Mouse (Mus musculus) erythroblast, embryonic 14.5 days (primary cell): ENCODE measurements around the gene Primpol. TPM values are rescaled to one million over a fixed set of nuclear protein-coding genes. Genes with fewer than 3 reads are reported as not detected.

ENCODE experiments used
- H3K27me3 ChIP-seq: 2 replicates; pipeline ENCODE4 v1.6.1; 2012; ENCODE audit warnings: inconsistent platforms; ENCODE audit not compliant: control insufficient read depth
- H3K36me3 ChIP-seq: 2 replicates; pipeline ENCODE4 v1.6.1; 2012; ENCODE audit warnings: mild to moderate bottlenecking, inconsistent platforms; ENCODE audit not compliant: control insufficient read depth
- H3K4me1 ChIP-seq: 2 replicates; pipeline ENCODE4 v1.6.1; 2012; ENCODE audit warnings: inconsistent platforms; ENCODE audit not compliant: control insufficient read depth
- H3K4me3 ChIP-seq: replicated peaks from 2 replicates; pipeline ENCODE3; 2012; ENCODE audit warnings: moderate library complexity, mild to moderate bottlenecking, inconsistent platforms
- H3K9me3 ChIP-seq: 2 replicates; pipeline ENCODE4 v1.6.1; 2012; ENCODE audit warnings: low read length, inconsistent platforms, mixed read lengths; ENCODE audit not compliant: control insufficient read depth
- GATA1 ChIP-seq: IDR thresholded peaks from 2 replicates; pipeline ENCODE4 v1.6.1; 2012; ENCODE audit warnings: low read length, inconsistent platforms, mixed read lengths
- TAL1 ChIP-seq: IDR thresholded peaks from 3 replicates; pipeline ENCODE4 v1.6.1; 2012; ENCODE audit warnings: low read length, inconsistent platforms, mixed read lengths
- polyA plus RNA-seq: library from polyadenylated mRNA; stranded (reverse); fragments of >175 nt; gene quantifications from 2 replicates; pipeline ENCODE4 v1.2.3, GENCODE M21; 2012

Gene Primpol
- polyA plus RNA-seq, result 0.06 and 0.09 TPM in 2 replicates

DNA sequence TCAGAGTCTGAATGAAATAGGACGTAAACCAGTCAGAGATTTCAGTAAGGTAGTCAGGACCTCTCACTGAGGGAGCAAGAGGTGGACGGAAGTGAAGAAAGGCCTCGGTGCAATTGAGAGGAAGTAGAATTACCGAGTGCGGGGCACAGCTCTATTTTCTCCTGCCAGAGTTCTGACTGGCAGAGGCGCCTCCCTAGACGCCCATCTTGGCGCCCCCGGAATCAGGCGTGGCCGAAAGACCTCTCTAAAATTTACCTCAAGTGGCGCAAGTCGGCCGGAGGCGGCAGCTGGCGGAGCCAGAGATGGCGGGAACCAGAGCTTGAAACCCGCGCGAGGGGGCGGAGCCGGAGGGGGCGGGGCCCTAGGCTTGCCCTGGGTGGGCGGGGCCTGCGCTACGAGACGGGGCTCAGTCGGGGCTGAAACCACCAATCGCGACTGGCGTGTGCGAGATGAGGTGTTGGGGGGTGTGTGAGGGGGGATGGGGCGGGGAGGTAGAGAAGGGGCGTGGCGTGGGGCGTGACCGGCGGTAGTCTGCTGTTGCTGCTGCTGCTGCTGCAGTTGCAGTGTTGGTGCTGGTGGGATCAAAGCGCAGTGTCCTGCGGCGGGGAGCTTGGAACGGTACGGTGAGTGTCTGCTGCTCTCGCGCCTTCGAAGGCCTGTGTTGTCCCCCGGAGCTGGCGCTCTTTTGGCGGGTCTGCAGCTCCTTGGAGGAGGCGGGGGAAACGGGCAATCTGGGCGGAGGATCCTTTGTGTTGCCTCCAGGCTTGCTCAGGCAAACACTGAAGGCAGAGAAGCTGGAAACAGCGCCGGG, at the start of gene Primpol, which contains the start of gene Casp3:
Gene Primpol, minus strand, starts transcription at position 334 of the 811 bp plus-strand sequence.
Gene Casp3, plus strand, starts transcription at position 413 of the 811 bp plus-strand sequence.
- Histone ChIP-seq H3K36me3 (peaks cover 19% of the 10 kb centered on the region), H3K4me1 (peaks cover 59% of the 10 kb centered on the region), H3K9me3 (no peaks in the 10 kb centered on the region), H3K27me3 (no peaks in the 10 kb centered on the region), H3K4me3 (peak within 1 kb of the TSS; percentile 92)
- TF ChIP-seq TAL1 (no peak), GATA1 (no peak)

DNA sequence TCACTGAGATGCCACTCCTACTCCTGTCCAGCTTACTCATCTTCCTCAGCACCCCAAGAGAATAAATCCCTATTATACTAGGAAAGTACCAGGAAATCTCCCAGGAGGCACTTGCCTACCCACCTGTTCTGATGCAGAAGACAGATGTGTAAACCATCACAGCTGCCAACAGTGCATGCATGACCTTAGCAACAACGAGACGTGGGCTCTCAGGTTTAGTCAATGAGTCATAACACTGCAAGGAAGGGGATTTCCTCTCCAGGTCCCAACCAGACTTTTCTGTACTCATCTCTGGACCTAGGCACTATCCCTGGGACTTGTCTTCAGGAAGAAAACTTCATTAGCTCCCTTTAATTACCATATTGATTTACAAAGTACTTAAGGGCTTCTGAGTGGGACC, 38.9 kb upstream of the Primpol start:
- no peaks in the 10 kb centered on the region for H3K36me3 ChIP-seq
- no peaks in the 10 kb centered on the region; the same call in 1 of the 2 replicates for H3K4me1 ChIP-seq
- TF ChIP-seq GATA1 (no peak), TAL1 (no peak)
- H3K27me3 ChIP-seq, result no peaks in the 10 kb centered on the region
- H3K4me3 ChIP-seq, result no peak overlapping the region
- H3K9me3 ChIP-seq, result no peaks in the 10 kb centered on the region

DNA sequence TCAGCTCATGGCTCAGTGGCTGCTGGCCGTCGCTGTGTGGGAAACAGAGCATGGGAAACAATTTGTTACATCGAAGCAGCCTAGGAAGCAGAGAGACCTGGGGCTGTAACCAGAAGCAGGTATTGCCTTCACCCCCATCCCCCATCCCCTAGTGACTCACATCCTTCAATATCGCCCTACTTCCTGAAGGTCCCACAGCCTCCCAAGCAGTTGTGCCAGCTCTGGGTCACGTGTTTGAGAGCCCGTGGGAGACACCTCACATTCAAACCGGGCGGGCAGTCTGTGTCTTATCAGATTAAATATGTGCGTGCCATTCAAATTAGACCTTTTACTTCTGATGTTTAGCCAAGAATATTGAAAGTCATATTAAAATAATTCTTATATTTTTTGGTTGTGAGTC, 34.9 kb upstream of the Primpol start:
- Histone ChIP-seq H3K9me3 (no peaks in the 10 kb centered on the region), H3K27me3 (no peaks in the 10 kb centered on the region), H3K4me1 (no peaks in the 10 kb centered on the region; the same call in 1 of the 2 replicates), H3K36me3 (no peaks in the 10 kb centered on the region), H3K4me3 (no peak overlapping the region)
- TF ChIP-seq GATA1 (no peak), TAL1 (no peak)

DNA sequence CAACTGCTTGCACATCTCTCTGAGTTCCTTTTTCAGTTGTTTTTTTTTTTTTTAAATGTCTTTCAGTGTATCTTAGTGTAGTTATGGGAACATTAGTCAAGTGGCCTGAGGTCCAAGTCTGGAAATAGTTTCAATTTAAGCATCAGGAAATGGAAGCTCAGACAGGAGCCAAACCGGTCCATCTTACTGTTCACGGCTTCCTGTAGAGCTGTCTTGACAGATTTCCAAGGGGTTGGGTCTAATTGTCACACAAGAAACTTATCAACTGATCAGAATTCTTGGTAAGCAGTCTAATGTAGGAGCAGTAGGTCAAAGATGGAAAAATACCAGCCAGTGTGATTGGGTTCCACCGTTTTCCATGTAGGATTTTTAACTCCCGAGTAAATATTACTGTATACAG, 31.4 kb upstream of the Primpol start:
- no peaks in the 10 kb centered on the region; the same call in 1 of the 2 replicates for H3K4me1 ChIP-seq
- no peak overlapping the region for H3K4me3 ChIP-seq
- TF ChIP-seq GATA1, result no peak
- no peak for TF ChIP-seq TAL1
- no peaks in the 10 kb centered on the region for H3K9me3 ChIP-seq
- no peaks in the 10 kb centered on the region for H3K27me3 ChIP-seq
- no peaks in the 10 kb centered on the region for H3K36me3 ChIP-seq

DNA sequence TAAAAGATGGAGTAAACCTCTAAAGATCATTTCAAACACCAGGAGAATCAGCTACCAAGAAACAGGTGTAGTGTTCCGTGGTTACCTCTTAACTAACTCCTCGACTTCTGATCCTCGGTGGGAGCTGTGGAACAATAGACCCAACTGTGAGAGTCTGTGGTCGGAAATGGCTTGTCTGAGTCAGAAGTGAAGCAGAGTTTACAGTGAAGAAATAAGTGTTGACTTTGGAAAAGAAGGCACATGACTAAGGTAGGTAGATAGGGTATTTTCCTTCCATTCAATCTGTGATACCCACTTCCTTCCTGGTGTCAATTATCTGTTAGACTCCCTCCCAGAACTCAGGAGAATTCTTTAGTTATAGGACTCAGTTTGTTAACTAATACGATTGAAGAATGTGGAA, 24.3 kb upstream of the Primpol start:
- H3K4me1 ChIP-seq, result peaks cover 16% of the 10 kb centered on the region
- peaks cover 25% of the 10 kb centered on the region for H3K36me3 ChIP-seq
- H3K27me3 ChIP-seq, result no peaks in the 10 kb centered on the region
- TF ChIP-seq GATA1, result no peak
- no peak for TF ChIP-seq TAL1
- H3K4me3 ChIP-seq, result no peak overlapping the region
- H3K9me3 ChIP-seq, result no peaks in the 10 kb centered on the region

DNA sequence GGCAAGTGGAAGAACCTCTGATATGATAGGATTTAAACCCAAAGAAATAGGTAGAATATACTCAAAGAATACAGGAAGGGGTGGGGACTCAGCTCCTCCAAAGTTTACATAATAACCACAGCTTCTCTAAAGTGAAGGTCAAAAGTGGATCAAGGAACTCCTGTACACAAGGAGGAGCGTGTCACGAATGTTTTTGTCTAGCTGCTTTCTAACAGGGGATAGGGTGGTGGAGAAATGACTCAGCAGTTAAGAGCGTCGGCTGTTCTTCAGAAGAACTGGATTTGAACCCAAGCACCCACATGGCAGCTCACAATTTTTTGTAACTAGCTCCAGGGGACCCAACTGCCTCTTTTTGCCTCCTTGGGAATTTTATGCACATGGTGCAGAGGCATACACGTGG, 22.8 kb upstream of the Primpol start:
- Histone ChIP-seq H3K4me1 (peaks cover 16% of the 10 kb centered on the region), H3K4me3 (no peak overlapping the region), H3K36me3 (peaks cover 39% of the 10 kb centered on the region), H3K9me3 (no peaks in the 10 kb centered on the region), H3K27me3 (no peaks in the 10 kb centered on the region)
- TF ChIP-seq GATA1 (no peak), TAL1 (no peak)

DNA sequence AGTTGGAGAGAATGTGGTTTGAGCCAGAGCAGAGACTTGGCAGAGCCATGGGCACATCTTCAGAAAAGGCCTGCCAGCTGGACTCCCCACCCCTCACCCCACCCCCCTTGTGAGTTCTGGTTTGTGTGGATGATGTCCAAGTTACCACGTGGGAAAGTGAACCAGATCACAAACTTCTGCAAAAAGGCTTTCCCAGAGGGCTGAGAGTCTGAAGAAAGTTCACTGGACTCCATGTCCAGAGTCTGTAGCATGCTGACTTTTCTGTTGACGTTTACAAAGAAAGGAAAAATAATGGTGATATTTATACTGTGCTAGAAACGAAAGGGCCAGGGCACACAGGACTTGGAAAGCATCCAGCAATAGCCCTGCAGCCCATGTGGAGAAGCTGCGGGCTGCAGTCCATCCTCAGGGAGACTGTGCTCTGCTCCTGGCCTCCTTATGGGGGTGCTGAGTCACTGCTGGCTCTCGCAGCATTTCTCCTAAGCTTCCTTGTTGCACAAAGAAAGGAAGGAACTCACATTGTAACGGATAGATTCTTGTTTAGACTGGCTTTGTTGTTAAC, 22.1 kb upstream of the Primpol start:
- Histone ChIP-seq H3K36me3 (peaks cover 47% of the 10 kb centered on the region), H3K9me3 (no peaks in the 10 kb centered on the region), H3K4me1 (peaks cover 16% of the 10 kb centered on the region), H3K27me3 (no peaks in the 10 kb centered on the region), H3K4me3 (no peak overlapping the region)
- TF ChIP-seq TAL1, result no peak
- no peak for TF ChIP-seq GATA1

DNA sequence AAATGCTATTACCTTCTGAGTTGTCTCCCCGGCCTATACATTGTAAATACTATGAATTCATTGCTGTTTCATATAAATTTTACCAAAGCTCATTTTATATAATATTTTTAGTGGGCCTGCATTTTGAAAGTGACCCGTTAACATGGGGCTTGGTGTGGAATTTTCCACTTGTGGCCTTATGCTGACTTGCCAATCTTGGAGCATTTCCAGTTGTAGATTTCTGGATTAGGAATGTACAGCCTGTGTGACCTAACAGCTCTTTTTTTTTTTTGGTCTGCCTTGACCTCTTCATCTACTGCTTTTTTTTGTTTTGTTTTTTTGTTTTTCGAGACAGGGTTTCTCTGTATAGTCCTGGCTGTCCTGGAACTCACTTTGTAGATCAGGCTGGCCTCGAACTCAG, 13.9 kb upstream of the Primpol start:
- Histone ChIP-seq H3K27me3 (no peaks in the 10 kb centered on the region), H3K36me3 (peaks cover 64% of the 10 kb centered on the region), H3K4me1 (peaks cover 4% of the 10 kb centered on the region), H3K9me3 (no peaks in the 10 kb centered on the region), H3K4me3 (no peak overlapping the region)
- TF ChIP-seq TAL1, result no peak
- TF ChIP-seq GATA1, result no peak

DNA sequence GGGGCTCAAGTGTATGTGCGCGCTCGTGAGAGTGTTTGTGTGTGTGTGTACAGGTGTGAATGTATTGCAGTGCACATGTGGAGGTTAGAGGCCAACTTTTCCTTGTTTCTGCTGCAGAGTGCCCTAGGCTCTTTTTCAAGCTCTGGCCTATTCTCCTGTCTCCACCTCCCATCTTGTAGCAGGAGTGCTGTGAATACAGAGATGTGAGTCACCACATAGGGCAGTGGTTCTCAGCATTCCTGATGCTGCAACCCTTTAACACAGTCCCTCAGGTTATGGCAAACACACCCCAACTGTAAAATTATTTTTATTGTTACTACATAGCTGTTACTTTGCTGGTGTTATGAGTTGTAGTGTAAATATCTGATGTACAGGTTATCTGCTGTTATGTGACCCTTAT, 13.4 kb upstream of the Primpol start:
- no peak overlapping the region for H3K4me3 ChIP-seq
- TF ChIP-seq TAL1 (no peak), GATA1 (no peak)
- H3K36me3 ChIP-seq, result peaks cover 59% of the 10 kb centered on the region
- no peaks in the 10 kb centered on the region for H3K9me3 ChIP-seq
- H3K4me1 ChIP-seq, result peaks cover 4% of the 10 kb centered on the region
- no peaks in the 10 kb centered on the region for H3K27me3 ChIP-seq
